Mouse (Mus musculus) lung, adult 2 months (tissue): Measurements from ENCODE around the gene Sh3glb1. TPM values are rescaled to one million over a fixed set of nuclear protein-coding genes. Genes with fewer than 3 reads are reported as not detected.
A peak's percentile ranks its signal among the peaks of the same experiment; 100 is the strongest.

Source experiments
- DNase-seq: peaks from one replicate; pipeline ENCODE4 v3.0.0; 2022
- H3K4me1 ChIP-seq: fragments of 200-500 bp; 2 replicates; pipeline ENCODE4 v1.6.1; 2011; ENCODE audit warnings: low read length; ENCODE audit not compliant: control insufficient read depth, insufficient read depth
- H3K4me3 ChIP-seq: fragments of 200-500 bp; replicated peaks from 2 replicates; pipeline ENCODE3; 2011; ENCODE audit warnings: low read depth, mild to moderate bottlenecking, control low read depth, low read length; ENCODE audit errors: extremely low read depth
- CTCF ChIP-seq: fragments of 200-500 bp; IDR thresholded peaks from 2 replicates; pipeline ENCODE4 v1.5.1; 2011; ENCODE audit warnings: mild to moderate bottlenecking, low read length, control low read depth; ENCODE audit not compliant: insufficient read depth
- POLR2A ChIP-seq: fragments of 200-500 bp; IDR thresholded peaks from 2 replicates; pipeline ENCODE4 v1.6.1; 2011; ENCODE audit warnings: low read depth, mild to moderate bottlenecking, control low read depth, low read length, borderline replicate concordance; ENCODE audit errors: extremely low read depth
- whole genome bisulfite sequencing: fragments of 180-500 bp; shearing (Covaris S2); methylation state at CpG from one replicate; pipeline ENCODE4 v1.1.7; 2018; 5-methylcytosine and 5-hydroxymethylcytosine counted together
- polyA plus RNA-seq: library from polyadenylated mRNA; depleted of rRNA; stranded (reverse); fragments of >200 nt; gene quantifications from 2 replicates; pipeline ENCODE4 v1.2.3, GENCODE M21; 2012

Sh3glb1 gene
- polyA plus RNA-seq, 1 experiment = 26.2 TPM

GRCm38 (mm10) chr3:144694040-144694439, 26.1 kb downstream of the Sh3glb1 start:
- TF ChIP-seq CTCF (no peak), POLR2A (no peak)
- WGBS = 91% methylated on average over 10 of the region's 10 CpGs
- peaks cover 10% of the 10 kb centered on the region for H3K4me1 ChIP-seq
- DNase-seq = no peak
- no peak overlapping the region for H3K4me3 ChIP-seq

- TF ChIP-seq CTCF (peak; percentile 17; the same call in 1 of the 2 replicates), POLR2A (no peak)
- no peak for DNase-seq
- no peaks in the 10 kb centered on the region for H3K4me1 ChIP-seq
- H3K4me3 ChIP-seq = no peak overlapping the region
- 22% methylated on average over 3 of the region's 3 CpGs for WGBS
Observed at GRCm38 (mm10) chr3:144692052-144692451, 28.1 kb downstream of the Sh3glb1 start.

GRCm38 (mm10) chr3:144689236-144689635, 30.9 kb downstream of the Sh3glb1 start:
- 34% methylated on average over 11 of the region's 11 CpGs for WGBS
- no peak overlapping the region for H3K4me3 ChIP-seq
- H3K4me1 ChIP-seq = no peaks in the 10 kb centered on the region
- TF ChIP-seq CTCF (0 out of 2 replicates have a peak, but pooled peaks have one; percentile 9), POLR2A (no peak)
- no peak for DNase-seq

GRCm38 (mm10) chr3:144688284-144688683, 31.9 kb downstream of the Sh3glb1 start:
- DNase-seq = no peak
- 72% methylated on average over 8 of the region's 8 CpGs for WGBS
- Histone ChIP-seq H3K4me3 (no peak overlapping the region), H3K4me1 (no peaks in the 10 kb centered on the region)
- TF ChIP-seq CTCF (no peak), POLR2A (no peak)

- no peak for TF ChIP-seq CTCF
- no peak for TF ChIP-seq POLR2A
- WGBS = 84% methylated on average over 9 of the region's 9 CpGs
- Histone ChIP-seq H3K4me1 (no peaks in the 10 kb centered on the region), H3K4me3 (no peak overlapping the region)
- no peak for DNase-seq
Observed at GRCm38 (mm10) chr3:144687618-144688017, 32.5 kb downstream of the Sh3glb1 start.

GRCm38 (mm10) chr3:144686146-144686545, 34.0 kb downstream of the Sh3glb1 start:
- TF ChIP-seq CTCF (no peak), POLR2A (no peak)
- Histone ChIP-seq H3K4me1 (no peaks in the 10 kb centered on the region), H3K4me3 (no peak overlapping the region)
- 79% methylated on average over 5 of the region's 5 CpGs for WGBS
- no peak for DNase-seq

- no peaks in the 10 kb centered on the region for H3K4me1 ChIP-seq
- TF ChIP-seq POLR2A (no peak), CTCF (no peak)
- 87% methylated on average over 12 of the region's 12 CpGs for WGBS
- DNase-seq = no peak
- H3K4me3 ChIP-seq = no peak overlapping the region
Observed at GRCm38 (mm10) chr3:144683136-144683814, 36.9 kb downstream of the Sh3glb1 start.

- no peak for DNase-seq
- H3K4me3 ChIP-seq = no peak overlapping the region
- H3K4me1 ChIP-seq = no peaks in the 10 kb centered on the region
- TF ChIP-seq POLR2A (no peak), CTCF (no peak)
- 75% methylated on average over 5 of the region's 5 CpGs for WGBS
Observed at GRCm38 (mm10) chr3:144681542-144681941, 38.6 kb downstream of the Sh3glb1 start.

- 71% methylated on average over 8 of the region's 8 CpGs for WGBS
- H3K4me1 ChIP-seq = no peaks in the 10 kb centered on the region
- DNase-seq = no peak
- H3K4me3 ChIP-seq = no peak overlapping the region
- TF ChIP-seq POLR2A (no peak), CTCF (no peak)
Observed at GRCm38 (mm10) chr3:144679701-144680159, 40.4 kb downstream of the Sh3glb1 start.

- Histone ChIP-seq H3K4me1 (no peaks in the 10 kb centered on the region), H3K4me3 (no peak overlapping the region)
- no peak for TF ChIP-seq POLR2A
- TF ChIP-seq CTCF = no peak
- no peak for DNase-seq
- 51% methylated on average over 4 of the region's 4 CpGs for WGBS
Observed at GRCm38 (mm10) chr3:144679137-144679536, 41.0 kb downstream of the Sh3glb1 start.

- Histone ChIP-seq H3K4me3 (no peak overlapping the region), H3K4me1 (no peaks in the 10 kb centered on the region)
- DNase-seq = no peak
- 88% methylated on average over 6 of the region's 6 CpGs for WGBS
- TF ChIP-seq CTCF (no peak), POLR2A (no peak)
Observed at GRCm38 (mm10) chr3:144677751-144678150, 42.4 kb downstream of the Sh3glb1 start.
